Mouse (Mus musculus) CH12.LX (cell line): ENCODE measurements around the gene Stat5b. TPM values are rescaled to one million over a fixed set of nuclear protein-coding genes. Genes with fewer than 3 reads are reported as not detected.

Experiments
- DNase-seq: peaks from one replicate; pipeline ENCODE4 v3.0.0-alpha.2; 2013; ENCODE audit errors: extremely low read depth
- H3K27ac ChIP-seq: 2 replicates; pipeline ENCODE4 v1.5.1; 2012; ENCODE audit warnings: low read depth, mild to moderate bottlenecking, control low read depth, moderate library complexity; ENCODE audit not compliant: insufficient read depth
- H3K27me3 ChIP-seq: replicated peaks from 2 replicates; pipeline ENCODE3; 2012; ENCODE audit warnings: inconsistent platforms
- H3K36me3 ChIP-seq, 2 experiments: replicated peaks in 1 of 2; 2 replicates each; pipeline versions ENCODE3 to v1.6.1; 2012; ENCODE audit warnings: inconsistent platforms in 1 of 2, low read length in 1 of 2, mild to moderate bottlenecking in 1 of 2, mixed read lengths in 1 of 2, moderate library complexity in 1 of 2; ENCODE audit not compliant: control insufficient read depth in 1 of 2, insufficient read depth in 1 of 2
- H3K4me1 ChIP-seq, 2 experiments: 2 replicates each; pipeline ENCODE4 v1.6.1; 2012; ENCODE audit warnings: inconsistent platforms in 1 of 2, moderate library complexity in 1 of 2; ENCODE audit not compliant: insufficient read depth in 2 of 2, control insufficient read depth in 1 of 2
- H3K4me2 ChIP-seq: 2 replicates; pipeline ENCODE4 v1.6.1; 2012; ENCODE audit warnings: low read depth, mild to moderate bottlenecking, control low read depth; ENCODE audit not compliant: poor library complexity, insufficient read depth, severe bottlenecking
- H3K4me3 ChIP-seq, 3 experiments: fragments of 150-350 bp in 1 of 3; sonication (generic) in 1 of 3; replicated peaks in 1 of 3; 2 replicates each; pipeline versions ENCODE3 to v1.5.1; 2011 to 2012; ENCODE audit warnings: low read depth in 2 of 3, low read length in 2 of 3, mild to moderate bottlenecking in 2 of 3, moderate library complexity in 2 of 3, control low read depth in 1 of 3, improper control_type of control experiment in 1 of 3, inconsistent platforms in 1 of 3, mixed read lengths in 1 of 3; ENCODE audit not compliant: poor library complexity in 1 of 3
- H3K79me2 ChIP-seq: replicated peaks from 2 replicates; pipeline ENCODE4 v1.6.1; 2012; ENCODE audit warnings: mild to moderate bottlenecking, moderate library complexity; ENCODE audit not compliant: control insufficient read depth, poor library complexity, insufficient read depth, severe bottlenecking; ENCODE audit errors: extremely low read depth
- H3K9ac ChIP-seq: 2 replicates; pipeline ENCODE4 v1.6.1; 2012; ENCODE audit warnings: low read depth, mild to moderate bottlenecking, control low read depth, moderate library complexity; ENCODE audit not compliant: insufficient read depth
- H3K9me3 ChIP-seq: replicated peaks from 2 replicates; pipeline ENCODE3; 2012; ENCODE audit warnings: low read length, inconsistent platforms, mixed read lengths
- BHLHE40 ChIP-seq: IDR thresholded peaks from 2 replicates; pipeline ENCODE4 v1.6.1; 2011; ENCODE audit warnings: mild to moderate bottlenecking, low read depth, low read length, improper control_type of control experiment
- CHD1 ChIP-seq: IDR thresholded peaks from 2 replicates; pipeline ENCODE4 v1.6.1; 2012; ENCODE audit warnings: low read depth, low read length, improper control_type of control experiment, inconsistent platforms
- CHD2 ChIP-seq: IDR thresholded peaks from 2 replicates; pipeline ENCODE4 v1.6.1; 2011; ENCODE audit warnings: low read length, improper control_type of control experiment
- CTCF ChIP-seq, 2 experiments: IDR thresholded peaks in 1 of 2; conservative IDR thresholded peaks in 1 of 2; 2 replicates each; pipeline ENCODE4 v1.5.1; 2011 to 2012; ENCODE audit warnings: low read depth in 2 of 2, low read length in 2 of 2, improper control_type of control experiment in 1 of 2, inconsistent platforms in 1 of 2, mild to moderate bottlenecking in 1 of 2, moderate library complexity in 1 of 2
- ELF1 ChIP-seq: IDR thresholded peaks from 2 replicates; pipeline ENCODE4 v1.6.1; 2014; ENCODE audit warnings: low read depth, mild to moderate bottlenecking, inconsistent platforms, low read length, improper control_type of control experiment
- GABPA ChIP-seq: IDR thresholded peaks from 2 replicates; pipeline ENCODE4 v1.6.1; 2012; ENCODE audit warnings: low read depth, low read length, improper control_type of control experiment, inconsistent platforms; ENCODE audit not compliant: insufficient replicate concordance
- HCFC1 ChIP-seq: IDR thresholded peaks from 2 replicates; pipeline ENCODE4 v1.6.1; 2012; ENCODE audit warnings: low read depth, mild to moderate bottlenecking, inconsistent platforms, low read length, improper control_type of control experiment
- JUND ChIP-seq: conservative IDR thresholded peaks from 2 replicates; pipeline ENCODE4 v1.6.1; 2011; ENCODE audit warnings: low read depth, low read length, improper control_type of control experiment
- KAT2A ChIP-seq: IDR thresholded peaks from 2 replicates; pipeline ENCODE4 v1.6.1; 2012; ENCODE audit warnings: low read length, improper control_type of control experiment, inconsistent platforms; ENCODE audit not compliant: insufficient replicate concordance
- MAFK ChIP-seq: IDR thresholded peaks from 2 replicates; pipeline ENCODE4 v1.6.1; 2011; ENCODE audit warnings: low read length, improper control_type of control experiment; ENCODE audit not compliant: insufficient replicate concordance
- MAX ChIP-seq: IDR thresholded peaks from 2 replicates; pipeline ENCODE4 v1.6.1; 2011; ENCODE audit warnings: low read length, improper control_type of control experiment
- MAZ ChIP-seq: IDR thresholded peaks from 2 replicates; pipeline ENCODE4 v1.6.1; 2012; ENCODE audit warnings: low read depth, mild to moderate bottlenecking, inconsistent platforms, low read length, improper control_type of control experiment, moderate library complexity
- MXI1 ChIP-seq: IDR thresholded peaks from 2 replicates; pipeline ENCODE4 v1.6.1; 2011; ENCODE audit warnings: mild to moderate bottlenecking, low read depth, low read length, improper control_type of control experiment
- MYC ChIP-seq: IDR thresholded peaks from 2 replicates; pipeline ENCODE4 v1.6.1; 2011; ENCODE audit warnings: low read depth, mild to moderate bottlenecking, improper control_type of control experiment, low read length
- NELFE ChIP-seq: IDR thresholded peaks from 2 replicates; pipeline ENCODE4 v1.6.1; 2011; ENCODE audit warnings: low read depth, low read length, improper control_type of control experiment
- NRF1 ChIP-seq: IDR thresholded peaks from 2 replicates; pipeline ENCODE4 v1.6.1; 2014; ENCODE audit warnings: low read depth, mild to moderate bottlenecking, inconsistent platforms, low read length, improper control_type of control experiment, moderate library complexity
- POLR2A ChIP-seq: IDR thresholded peaks from 2 replicates; pipeline ENCODE4 v1.6.1; 2011; ENCODE audit warnings: low read depth, mild to moderate bottlenecking, improper control_type of control experiment, low read length
- POLR2AphosphoS2 ChIP-seq: IDR thresholded peaks from 2 replicates; pipeline ENCODE4 v1.6.1; 2011; ENCODE audit warnings: low read depth, low read length, improper control_type of control experiment
- RAD21 ChIP-seq: IDR thresholded peaks from 2 replicates; pipeline ENCODE4 v1.6.1; 2011; ENCODE audit warnings: low read depth, mild to moderate bottlenecking, low read length, improper control_type of control experiment, moderate library complexity
- RCOR1 ChIP-seq: conservative IDR thresholded peaks from 2 replicates; pipeline ENCODE4 v1.6.1; 2012; ENCODE audit warnings: low read depth, mild to moderate bottlenecking, inconsistent platforms, low read length, improper control_type of control experiment
- SIN3A ChIP-seq: IDR thresholded peaks from 2 replicates; pipeline ENCODE4 v1.6.1; 2012; ENCODE audit warnings: low read length, improper control_type of control experiment, inconsistent platforms
- SMC3 ChIP-seq: IDR thresholded peaks from 2 replicates; pipeline ENCODE4 v1.6.1; 2011; ENCODE audit warnings: low read depth, low read length, improper control_type of control experiment
- TBP ChIP-seq: conservative IDR thresholded peaks from 2 replicates; pipeline ENCODE4 v1.6.1; 2011; ENCODE audit warnings: low read depth, low read length, improper control_type of control experiment
- TCF12 ChIP-seq: IDR thresholded peaks from 2 replicates; pipeline ENCODE4 v1.6.1; 2014; ENCODE audit warnings: low read depth, mild to moderate bottlenecking, inconsistent platforms, low read length, improper control_type of control experiment
- UBTF ChIP-seq: IDR thresholded peaks from 2 replicates; pipeline ENCODE4 v1.6.1; 2012; ENCODE audit warnings: low read depth, mild to moderate bottlenecking, inconsistent platforms, low read length, improper control_type of control experiment, moderate library complexity
- USF1 ChIP-seq: IDR thresholded peaks from 2 replicates; pipeline ENCODE4 v1.6.1; 2014; ENCODE audit warnings: low read depth, mild to moderate bottlenecking, inconsistent platforms, low read length, improper control_type of control experiment
- USF2 ChIP-seq: conservative IDR thresholded peaks from 2 replicates; pipeline ENCODE4 v1.6.1; 2011; ENCODE audit warnings: low read depth, low read length, improper control_type of control experiment
- ZKSCAN1 ChIP-seq: IDR thresholded peaks from 2 replicates; pipeline ENCODE4 v1.6.1; 2012; ENCODE audit warnings: low read depth, inconsistent platforms, low read length, improper control_type of control experiment, borderline replicate concordance
- ZMIZ1 ChIP-seq: IDR thresholded peaks from 2 replicates; pipeline ENCODE4 v1.6.1; 2012; ENCODE audit warnings: low read depth, mild to moderate bottlenecking, inconsistent platforms, low read length, improper control_type of control experiment
- ZNF384 ChIP-seq: IDR thresholded peaks from 2 replicates; pipeline ENCODE4 v1.6.1; 2012; ENCODE audit warnings: low read depth, low read length, improper control_type of control experiment, inconsistent platforms
- dilution Hi-C: fragments of 300-500 bp; cut with MboI; formaldehyde crosslinking; loops from 2 replicates; pipeline ENCODE4 v1.14.3; 2020; ENCODE audit warnings: low sequenced_read_pairs; ENCODE audit not compliant: extremely low pct_unique_long_range_greater_than_20kb, extremely low pct_ligation_motif_present
- in situ Hi-C: fragments of 300-500 bp; cut with MboI; formaldehyde crosslinking; loops from 3 replicates; pipeline ENCODE4 v1.14.3; 2019; ENCODE audit warnings: low sequenced_read_pairs, low pct_ligation_motif_present, low pct_unique_long_range_greater_than_20kb, mixed read lengths
- polyA plus RNA-seq: library from polyadenylated mRNA; unstranded; fragments of >175 nt; gene quantifications from 2 replicates; pipeline ENCODE4 v1.2.1, GENCODE M21; 2012; ENCODE audit warnings: low read depth; ENCODE audit not compliant: insufficient read length
- total RNA-seq, 2 experiments: library from RNA; depleted of rRNA; stranded (reverse); fragments of 300-350 nt in 1 of 2; fragments of >200 nt in 1 of 2; gene quantifications; 2 replicates each; pipeline ENCODE4 v1.2.3; 2012 to 2014

Stat5b gene
- total and polyA plus RNA-seq, 3 experiments, result 11.4 to 24.4 (median 14.0) TPM

GRCm38 (mm10) chr11:100823543-100824313 lies 26.8 kb downstream of the Stat5b start:
- Histone ChIP-seq H3K27ac (no peak overlapping the region), H3K4me3 (no peak overlapping the region), H3K79me2 (no peaks in the 10 kb centered on the region), H3K27me3 (no peaks in the 10 kb centered on the region), H3K4me2 (0 out of 2 replicates have a peak overlapping the region, but pooled peaks have one; percentile 5), H3K9me3 (no peaks in the 10 kb centered on the region), H3K36me3 (peaks cover 0 to 9% of the 10 kb centered on the region in 2 experiments), H3K9ac (no peak overlapping the region), H3K4me1 (peaks cover 16 to 49% of the 10 kb centered on the region in 2 experiments; a peak in 3 of 4 replicates)
- TF ChIP-seq NRF1, result no peak
- TF ChIP-seq CHD1, result no peak
- TF ChIP-seq ELF1, result no peak
- TF ChIP-seq NELFE, result no peak
- no peak; the same call in 1 of the 2 replicates for TF ChIP-seq SIN3A
- TF ChIP-seq CHD2, result no peak
- TF ChIP-seq UBTF, result no peak
- no peak for TF ChIP-seq MAFK
- peak; percentile 66 for TF ChIP-seq USF1
- no peak for TF ChIP-seq POLR2AphosphoS2
- TF ChIP-seq BHLHE40, result peak; percentile 80
- no peak for TF ChIP-seq RAD21
- TF ChIP-seq RCOR1, result no peak
- no peak for TF ChIP-seq CTCF (conservative IDR thresholded peaks at IDR 0.05 in 1 of 2, IDR thresholded peaks at IDR 0.05 in 1 of 2; ENCODE audit: low read depth in 2 of 2, low read length in 2 of 2)
- TF ChIP-seq MYC, result peak; percentile 67
- no peak for TF ChIP-seq GABPA
- TF ChIP-seq ZKSCAN1, result no peak
- TF ChIP-seq MAZ, result no peak
- TF ChIP-seq ZNF384, result no peak
- no peak for TF ChIP-seq HCFC1
- TF ChIP-seq SMC3, result no peak
- TF ChIP-seq POLR2A, result no peak
- no peak for TF ChIP-seq KAT2A
- peak; percentile 61 for TF ChIP-seq USF2
- no peak for TF ChIP-seq JUND
- peak; percentile 88 for TF ChIP-seq MAX
- TF ChIP-seq TCF12, result no peak
- peak; percentile 71; the same call in 1 of the 2 replicates for TF ChIP-seq MXI1
- TF ChIP-seq ZMIZ1, result no peak
- TF ChIP-seq TBP, result no peak
- DNase-seq, result no peak
- dilution Hi-C loops (no loop called here), in situ Hi-C loops (no loop called here)
